Mouse (Mus musculus) embryonic facial prominence, embryonic 13.5 days (tissue): ENCODE measurements at regions not wholly inside any gene's neighbourhood (a gene's known extent, or its start where the extent isn't known, plus 50 kb on each side); places are given as distances from the start of the nearest gene placed in this dataset.

Source experiments
- ATAC-seq: fragments of 200-750 bp; cut with Nextera tagmentation; 2 replicates; pipeline ENCODE4 v1.8.0; 2017; ENCODE audit warnings: low read depth; ENCODE audit not compliant: insufficient number of reproducible peaks, insufficient read depth, low FRiP score, low TSS enrichment
- H3K27ac ChIP-seq: fragments of 300-500 bp; sonication (generic); 2 replicates; pipeline ENCODE4 v1.5.1; 2015; ENCODE audit warnings: moderate library complexity, mild to moderate bottlenecking, inconsistent platforms
- H3K27me3 ChIP-seq: fragments of 300-500 bp; sonication (generic); 2 replicates; pipeline ENCODE4 v1.6.1; 2015; ENCODE audit warnings: mild to moderate bottlenecking, inconsistent platforms
- H3K36me3 ChIP-seq: fragments of 300-500 bp; sonication (generic); 2 replicates; pipeline ENCODE4 v1.6.1; 2015; ENCODE audit warnings: mild to moderate bottlenecking, inconsistent platforms
- H3K4me1 ChIP-seq: fragments of 300-500 bp; sonication (generic); 2 replicates; pipeline ENCODE4 v1.6.1; 2015; ENCODE audit warnings: inconsistent platforms
- H3K4me2 ChIP-seq: fragments of 300-500 bp; sonication (generic); 2 replicates; pipeline ENCODE4 v1.6.1; 2015; ENCODE audit warnings: moderate library complexity, mild to moderate bottlenecking, inconsistent platforms
- H3K4me3 ChIP-seq: fragments of 300-500 bp; sonication (generic); 2 replicates; pipeline ENCODE4 v1.5.1; 2015; ENCODE audit warnings: mild to moderate bottlenecking, inconsistent platforms
- H3K9ac ChIP-seq: fragments of 300-500 bp; sonication (generic); 2 replicates; pipeline ENCODE4 v1.6.1; 2015; ENCODE audit warnings: mild to moderate bottlenecking, inconsistent platforms
- H3K9me3 ChIP-seq: fragments of 300-500 bp; sonication (generic); 2 replicates; pipeline ENCODE4 v1.6.1; 2016; ENCODE audit warnings: inconsistent platforms
- WGBS: fragments of 180-500 bp; shearing (Covaris S2); methylation state at CpG from one replicate; pipeline ENCODE4 v1.1.7; 2015; ENCODE audit warnings: mixed read lengths; 5-methylcytosine and 5-hydroxymethylcytosine counted together

DNA sequence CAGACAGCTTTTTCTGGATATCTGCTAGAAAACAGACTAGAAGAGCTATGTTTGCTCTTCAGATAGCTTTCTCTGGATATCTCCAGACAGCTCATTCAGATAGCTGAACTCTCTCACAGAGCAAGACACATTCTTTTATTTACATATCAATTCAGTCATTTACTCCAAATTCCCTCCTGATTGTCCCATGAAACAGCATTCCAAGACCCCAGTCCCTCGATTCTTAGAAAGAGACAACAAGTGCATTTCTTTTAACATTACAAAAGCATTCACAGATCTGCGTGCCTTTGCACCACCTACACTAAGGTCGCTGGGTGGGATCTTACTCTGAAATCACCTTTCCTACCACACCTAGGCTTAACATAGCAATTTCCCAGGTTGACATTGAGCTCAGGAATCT, 1039.5 kb upstream of the Ddx18 start:
- Histone ChIP-seq H3K27ac (no peak overlapping the region), H3K36me3 (no peaks in the 10 kb centered on the region), H3K4me1 (no peaks in the 10 kb centered on the region), H3K9me3 (no peaks in the 10 kb centered on the region), H3K4me2 (no peak overlapping the region), H3K27me3 (no peaks in the 10 kb centered on the region), H3K4me3 (no peak overlapping the region), H3K9ac (no peak overlapping the region)
- ATAC-seq, result no peak
- WGBS, result 69% methylated on average over 3 of the region's 3 CpGs

- ATAC-seq, result no peak
- no peaks in the 10 kb centered on the region for H3K27me3 ChIP-seq
- 81% methylated on average over 4 of the region's 4 CpGs for WGBS
Measured at GRCm38 (mm10) chr1:122575954-122576353, 1008.2 kb upstream of the Ddx18 start.

GRCm38 (mm10) chr1:122551596-122551995, 983.8 kb upstream of the Ddx18 start:
- Histone ChIP-seq H3K4me2 (no peak overlapping the region), H3K9ac (no peak overlapping the region), H3K27me3 (no peaks in the 10 kb centered on the region), H3K4me3 (no peak overlapping the region), H3K27ac (no peak overlapping the region), H3K4me1 (no peaks in the 10 kb centered on the region), H3K36me3 (no peaks in the 10 kb centered on the region), H3K9me3 (no peaks in the 10 kb centered on the region)
- WGBS, result 90% methylated on average over 1 of the region's 1 CpGs
- ATAC-seq, result no peak

More at GRCm38 (mm10) chr1:122575954-122576353, 1008.2 kb upstream of the Ddx18 start:
- no peak overlapping the region for H3K9ac ChIP-seq
- H3K4me2 ChIP-seq, result no peak overlapping the region
- H3K4me3 ChIP-seq, result no peak overlapping the region
- no peaks in the 10 kb centered on the region for H3K9me3 ChIP-seq
- no peak overlapping the region for H3K27ac ChIP-seq
- no peaks in the 10 kb centered on the region for H3K36me3 ChIP-seq
- H3K4me1 ChIP-seq, result no peaks in the 10 kb centered on the region

DNA sequence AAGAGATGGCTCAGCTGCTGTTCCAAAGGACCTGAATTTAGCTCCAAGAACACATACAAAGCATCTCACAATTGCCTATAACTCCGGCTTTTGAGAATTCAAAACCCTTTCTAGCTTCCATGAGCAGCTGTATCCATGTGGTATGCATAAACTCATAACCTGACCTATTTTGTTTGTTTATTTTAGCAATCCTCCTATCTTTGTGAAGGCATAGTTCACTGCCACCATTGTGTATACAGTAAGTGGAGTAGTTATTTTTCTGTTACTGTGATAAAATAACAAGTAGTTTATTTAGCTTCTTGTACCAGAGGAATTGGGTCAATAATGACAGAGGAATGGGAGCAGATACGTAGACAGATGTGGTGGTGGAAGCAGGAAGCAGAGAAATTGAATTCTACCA, 941.8 kb upstream of the Ddx18 start:
- no peak overlapping the region for H3K27ac ChIP-seq
- no peaks in the 10 kb centered on the region for H3K9me3 ChIP-seq
- no peaks in the 10 kb centered on the region for H3K36me3 ChIP-seq
- H3K9ac ChIP-seq, result no peak overlapping the region
- no peak overlapping the region for H3K4me2 ChIP-seq
- no peaks in the 10 kb centered on the region for H3K27me3 ChIP-seq
- ATAC-seq, result no peak
- H3K4me1 ChIP-seq, result no peaks in the 10 kb centered on the region
- no peak overlapping the region for H3K4me3 ChIP-seq
- WGBS, result 72% methylated on average over 2 of the region's 2 CpGs

DNA sequence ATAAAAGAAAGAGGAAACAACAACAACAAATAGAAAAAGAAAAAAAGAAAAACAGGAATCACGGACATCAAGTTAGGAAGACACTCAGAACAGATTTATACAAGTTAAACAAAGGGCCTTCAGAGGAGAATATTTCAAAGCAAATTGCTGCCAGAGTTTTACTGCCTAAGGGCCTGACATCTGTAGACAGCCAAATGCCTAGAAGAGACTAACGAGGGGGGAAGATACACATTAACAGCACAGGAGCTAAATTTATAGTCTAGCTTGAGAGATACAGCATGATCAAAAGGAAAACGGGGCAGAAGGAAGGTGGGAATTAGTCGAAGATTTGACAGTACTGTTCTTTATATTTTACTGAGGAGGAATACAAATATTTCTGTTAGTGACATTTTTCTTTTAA, 933.9 kb upstream of the Ddx18 start:
- no peaks in the 10 kb centered on the region for H3K9me3 ChIP-seq
- no peaks in the 10 kb centered on the region for H3K36me3 ChIP-seq
- 24% methylated on average over 4 of the region's 4 CpGs for WGBS
- H3K4me3 ChIP-seq, result no peak overlapping the region
- no peaks in the 10 kb centered on the region for H3K27me3 ChIP-seq
- no peak overlapping the region for H3K9ac ChIP-seq
- no peak overlapping the region for H3K4me2 ChIP-seq
- H3K27ac ChIP-seq, result no peak overlapping the region
- ATAC-seq, result no peak
- H3K4me1 ChIP-seq, result no peaks in the 10 kb centered on the region

- H3K4me1 ChIP-seq, result no peaks in the 10 kb centered on the region
- ATAC-seq, result no peak
Measured at GRCm38 (mm10) chr1:122478003-122478402, 910.2 kb upstream of the Ddx18 start.

DNA sequence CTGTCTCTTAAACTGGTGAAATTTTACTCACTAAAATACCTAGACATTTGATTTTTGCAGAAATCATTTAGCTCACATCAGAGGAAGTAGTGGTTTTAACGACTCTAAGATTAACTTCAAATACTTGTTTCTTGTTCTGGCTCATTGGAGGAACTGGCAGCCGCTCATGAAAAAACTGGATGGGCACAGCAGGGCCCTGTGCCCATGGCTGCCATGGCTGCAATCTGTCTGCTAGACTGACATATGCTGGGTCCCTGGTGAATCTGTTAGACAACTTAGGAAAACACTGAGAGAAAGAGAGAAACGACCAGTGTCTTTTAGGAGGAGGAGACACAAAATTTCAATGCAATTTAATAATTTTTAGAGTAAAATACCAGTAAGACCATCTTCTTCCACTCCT, 896.1 kb upstream of the Ddx18 start:
- Histone ChIP-seq H3K36me3 (no peaks in the 10 kb centered on the region), H3K4me1 (no peaks in the 10 kb centered on the region), H3K9me3 (no peaks in the 10 kb centered on the region), H3K4me2 (no peak overlapping the region), H3K4me3 (no peak overlapping the region), H3K27ac (no peak overlapping the region), H3K27me3 (no peaks in the 10 kb centered on the region), H3K9ac (no peak overlapping the region)
- ATAC-seq, result no peak
- 76% methylated on average over 3 of the region's 3 CpGs for WGBS

More at GRCm38 (mm10) chr1:122478003-122478402, 910.2 kb upstream of the Ddx18 start:
- no peak overlapping the region for H3K4me3 ChIP-seq
- H3K36me3 ChIP-seq, result no peaks in the 10 kb centered on the region
- H3K4me2 ChIP-seq, result no peak overlapping the region
- WGBS, result 83% methylated on average over 1 of the region's 1 CpGs
- no peak overlapping the region for H3K9ac ChIP-seq
- no peaks in the 10 kb centered on the region for H3K9me3 ChIP-seq
- H3K27ac ChIP-seq, result no peak overlapping the region
- no peaks in the 10 kb centered on the region for H3K27me3 ChIP-seq

GRCm38 (mm10) chr1:122459056-122459455, 891.3 kb upstream of the Ddx18 start:
- no peak overlapping the region for H3K27ac ChIP-seq
- H3K9me3 ChIP-seq, result no peaks in the 10 kb centered on the region
- H3K4me3 ChIP-seq, result no peak overlapping the region
- H3K9ac ChIP-seq, result no peak overlapping the region
- ATAC-seq, result no peak
- H3K4me2 ChIP-seq, result no peak overlapping the region
- H3K36me3 ChIP-seq, result no peaks in the 10 kb centered on the region
- no peaks in the 10 kb centered on the region for H3K4me1 ChIP-seq
- H3K27me3 ChIP-seq, result no peaks in the 10 kb centered on the region
- WGBS, result 80% methylated on average over 2 of the region's 2 CpGs

DNA sequence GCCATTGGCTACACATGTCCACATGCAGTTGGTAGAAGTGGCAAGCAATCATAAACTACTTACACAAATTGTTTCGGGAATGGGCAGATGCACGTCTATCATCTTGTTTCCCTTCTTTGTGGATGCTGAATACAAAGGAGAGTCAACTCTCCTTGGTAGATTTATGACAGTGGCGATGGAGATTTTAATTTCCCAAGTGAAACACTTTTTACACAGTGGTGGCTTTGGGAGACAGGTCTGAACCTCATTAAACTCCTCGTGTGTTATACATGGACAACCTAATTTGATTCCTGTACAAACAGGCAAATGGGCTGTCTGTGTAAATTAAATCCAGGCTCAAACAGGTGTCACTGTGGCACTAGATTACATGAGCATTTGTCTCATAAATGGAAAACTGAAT, 887.1 kb upstream of the Ddx18 start:
- Histone ChIP-seq H3K4me3 (no peak overlapping the region), H3K4me2 (no peak overlapping the region), H3K9me3 (no peaks in the 10 kb centered on the region), H3K27me3 (no peaks in the 10 kb centered on the region), H3K4me1 (no peaks in the 10 kb centered on the region), H3K36me3 (no peaks in the 10 kb centered on the region), H3K27ac (no peak overlapping the region), H3K9ac (no peak overlapping the region)
- ATAC-seq, result no peak
- 67% methylated on average over 4 of the region's 4 CpGs for WGBS

DNA sequence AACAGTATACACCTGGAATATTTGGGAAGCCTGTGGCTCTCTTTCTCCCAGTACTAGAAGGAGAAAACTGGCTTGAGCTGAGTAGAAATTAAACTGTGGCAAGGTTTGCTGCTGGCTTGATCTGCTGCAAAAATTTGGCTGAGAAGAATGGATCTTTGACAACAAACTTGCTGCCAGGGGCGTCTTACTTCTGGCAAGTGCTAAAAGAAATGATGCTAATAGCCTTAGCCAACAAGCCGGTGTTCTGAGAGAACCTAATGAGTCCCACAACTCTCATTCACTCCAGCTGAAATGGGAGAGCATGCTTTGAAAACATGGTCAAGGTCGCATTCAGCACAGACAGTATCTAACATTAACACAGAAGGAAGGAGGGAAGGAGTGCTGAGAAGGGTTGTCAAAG, 885.8 kb upstream of the Ddx18 start:
- WGBS, result 53% methylated on average over 3 of the region's 3 CpGs
- Histone ChIP-seq H3K27me3 (no peaks in the 10 kb centered on the region), H3K4me2 (no peak overlapping the region), H3K4me1 (no peaks in the 10 kb centered on the region), H3K9ac (no peak overlapping the region), H3K27ac (no peak overlapping the region), H3K36me3 (no peaks in the 10 kb centered on the region), H3K9me3 (no peaks in the 10 kb centered on the region), H3K4me3 (no peak overlapping the region)
- ATAC-seq, result no peak

- H3K27ac ChIP-seq, result no peak overlapping the region
- H3K9ac ChIP-seq, result no peak overlapping the region
- H3K9me3 ChIP-seq, result no peaks in the 10 kb centered on the region
- H3K4me1 ChIP-seq, result no peaks in the 10 kb centered on the region
- 71% methylated on average over 3 of the region's 3 CpGs for WGBS
- ATAC-seq, result no peak
- H3K4me2 ChIP-seq, result no peak overlapping the region
- H3K36me3 ChIP-seq, result no peaks in the 10 kb centered on the region
- H3K27me3 ChIP-seq, result no peaks in the 10 kb centered on the region
- H3K4me3 ChIP-seq, result no peak overlapping the region
Measured at GRCm38 (mm10) chr1:122439358-122439757, 871.6 kb upstream of the Ddx18 start.

- Histone ChIP-seq H3K9ac (no peak overlapping the region), H3K9me3 (no peaks in the 10 kb centered on the region), H3K4me1 (no peaks in the 10 kb centered on the region), H3K4me3 (no peak overlapping the region), H3K27ac (no peak overlapping the region), H3K36me3 (no peaks in the 10 kb centered on the region), H3K4me2 (no peak overlapping the region), H3K27me3 (no peaks in the 10 kb centered on the region)
- WGBS, result 62% methylated on average over 2 of the region's 2 CpGs
- ATAC-seq, result no peak
Measured at GRCm38 (mm10) chr1:122423503-122423902, 855.7 kb upstream of the Ddx18 start.

DNA sequence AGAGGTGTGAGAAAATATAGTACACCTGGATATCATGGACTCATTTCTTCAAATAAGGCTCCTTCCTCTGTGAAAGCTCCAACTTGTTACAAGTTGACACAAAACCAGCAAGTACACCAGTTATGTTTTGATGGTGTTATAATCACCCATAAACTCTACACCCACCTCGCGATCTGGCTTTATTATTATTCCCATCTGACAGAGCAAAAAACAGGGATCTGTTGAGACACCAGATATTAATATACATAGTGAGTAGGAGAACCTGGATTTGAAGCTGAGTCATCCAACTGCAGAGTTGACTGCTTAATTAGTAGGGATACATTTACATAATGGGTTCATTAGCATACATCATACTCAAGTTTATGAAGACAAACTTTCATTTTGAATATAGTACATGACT, 828.6 kb upstream of the Ddx18 start:
- no peaks in the 10 kb centered on the region for H3K36me3 ChIP-seq
- no peaks in the 10 kb centered on the region for H3K27me3 ChIP-seq
- H3K4me3 ChIP-seq, result no peak overlapping the region
- H3K27ac ChIP-seq, result no peak overlapping the region
- no peak overlapping the region for H3K9ac ChIP-seq
- WGBS, result 98% methylated on average over 2 of the region's 2 CpGs
- H3K4me1 ChIP-seq, result no peaks in the 10 kb centered on the region
- no peak for ATAC-seq
- H3K4me2 ChIP-seq, result no peak overlapping the region
- no peaks in the 10 kb centered on the region for H3K9me3 ChIP-seq
